Mouse (Mus musculus): ENCODE measurements around the gene Abcc3.

GRCm38 (mm10) chr11:94404178-94404577 is 11.4 kb upstream of the Abcc3 start:
- TF ChIP-seq CTCF (IDR thresholded peaks at IDR 0.05; ENCODE audit: control insufficient read depth, insufficient read depth, insufficient replicate concordance, low read depth, low read length) (no peak), POLR2A (IDR thresholded peaks at IDR 0.05; ENCODE audit: control insufficient read depth, low read depth, low read length) (no peak)
